Mouse (Mus musculus): Measurements from ENCODE around the gene Impg2. TPM values are rescaled to one million over a fixed set of nuclear protein-coding genes. Genes with fewer than 3 reads are reported as not detected.

The Impg2 gene
- 0.08 and 0.19 TPM in 2 replicates for polyA plus RNA-seq (2014; fragmentation: Nextera tagmentation; extraction: Ambion mirVana)

DNA sequence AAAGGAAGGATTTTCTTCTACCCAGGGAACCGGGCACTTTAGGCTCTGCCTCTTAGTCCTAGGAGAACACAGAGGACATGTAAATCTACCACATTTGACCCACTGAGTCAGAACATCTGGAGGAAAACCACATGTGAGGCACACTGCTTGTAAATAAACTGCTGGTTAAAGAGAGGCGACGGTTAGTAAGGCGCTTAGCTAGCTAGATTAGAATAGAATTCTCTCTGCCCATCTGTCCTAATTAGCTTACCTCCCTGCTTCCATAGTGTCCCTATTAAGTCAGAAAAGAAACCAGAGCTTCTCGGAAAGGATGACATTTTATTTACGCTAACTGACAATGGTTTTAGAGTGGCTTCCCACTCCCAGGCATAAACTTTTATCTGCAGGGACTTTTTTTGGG, at the start of gene Impg2:
TSS of gene Impg2 (plus strand) at position 263 of the 400 bp plus-strand sequence.
- Histone ChIP-seq H3K4me2 (ENCODE audit: low read length) (no peak within 1 kb of the TSS), H3K4me1 (ENCODE audit: control insufficient read depth in 2 of 2, insufficient read depth in 2 of 2, low read length in 2 of 2) (no peaks in the 10 kb centered on the region), H3K36me3 (ENCODE audit: control insufficient read depth, insufficient read depth, low read length) (no peaks in the 10 kb centered on the region), H3K4me3 (ENCODE audit: control insufficient read depth in 1 of 2, insufficient read depth in 1 of 2, low read depth in 1 of 2, low read length in 2 of 2) (no peak within 1 kb of the TSS), H3K9ac (ENCODE audit: low read length) (no peak within 1 kb of the TSS), H3K27ac (replicated peaks in 1 of 2; ENCODE audit: control insufficient read depth in 1 of 2, insufficient read depth in 1 of 2, low read depth in 2 of 2, low read length in 2 of 2) (no peak within 1 kb of the TSS), H3K27me3 (ENCODE audit: control insufficient read depth, insufficient read depth, low read length) (no peaks in the 10 kb centered on the region), H3K9me3 (ENCODE audit: control insufficient read depth, low read length) (no peaks in the 10 kb centered on the region)
- ATAC-seq (ENCODE audit: insufficient number of reproducible peaks, insufficient read depth, low FRiP score, low read depth), result no peak
- 62% methylated on average over 6 of the region's 6 CpGs for WGBS

DNA sequence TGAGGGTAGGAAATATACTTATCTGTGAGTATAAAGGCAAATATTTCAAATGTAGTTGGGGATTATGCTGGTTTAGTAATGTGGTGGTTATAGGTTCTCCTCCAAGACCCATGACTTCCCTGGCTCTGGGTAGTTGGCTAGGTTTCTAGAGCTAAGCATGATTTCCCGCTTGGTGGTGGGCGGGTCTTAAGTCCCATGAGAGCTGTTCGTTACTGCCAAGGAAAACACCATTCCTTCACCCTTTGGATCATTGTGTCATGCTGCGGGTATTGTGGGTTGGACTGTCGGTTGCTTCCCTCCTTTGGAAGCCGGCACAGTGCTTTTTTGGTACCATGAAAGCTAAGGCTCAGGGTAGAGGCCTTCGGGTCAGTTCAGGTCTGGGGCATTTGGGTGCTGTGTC, 40.6 kb upstream of the Impg2 start:
- Histone ChIP-seq H3K4me3 (ENCODE audit: control insufficient read depth in 1 of 2, insufficient read depth in 1 of 2, low read depth in 1 of 2, low read length in 2 of 2) (no peak overlapping the region), H3K4me2 (ENCODE audit: low read length) (no peak overlapping the region), H3K27me3 (ENCODE audit: control insufficient read depth, insufficient read depth, low read length) (no peaks in the 10 kb centered on the region), H3K9ac (ENCODE audit: low read length) (no peak overlapping the region), H3K9me3 (ENCODE audit: control insufficient read depth, low read length) (no peaks in the 10 kb centered on the region), H3K27ac (replicated peaks in 1 of 2; ENCODE audit: control insufficient read depth in 1 of 2, insufficient read depth in 1 of 2, low read depth in 2 of 2, low read length in 2 of 2) (no peak overlapping the region), H3K4me1 (ENCODE audit: control insufficient read depth in 2 of 2, insufficient read depth in 2 of 2, low read length in 2 of 2) (no peaks in the 10 kb centered on the region), H3K36me3 (ENCODE audit: control insufficient read depth, insufficient read depth, low read length) (peaks cover 23% of the 10 kb centered on the region)
- ATAC-seq (ENCODE audit: insufficient number of reproducible peaks, insufficient read depth, low FRiP score, low read depth), result no peak
- WGBS, result 85% methylated on average over 7 of the region's 7 CpGs

DNA sequence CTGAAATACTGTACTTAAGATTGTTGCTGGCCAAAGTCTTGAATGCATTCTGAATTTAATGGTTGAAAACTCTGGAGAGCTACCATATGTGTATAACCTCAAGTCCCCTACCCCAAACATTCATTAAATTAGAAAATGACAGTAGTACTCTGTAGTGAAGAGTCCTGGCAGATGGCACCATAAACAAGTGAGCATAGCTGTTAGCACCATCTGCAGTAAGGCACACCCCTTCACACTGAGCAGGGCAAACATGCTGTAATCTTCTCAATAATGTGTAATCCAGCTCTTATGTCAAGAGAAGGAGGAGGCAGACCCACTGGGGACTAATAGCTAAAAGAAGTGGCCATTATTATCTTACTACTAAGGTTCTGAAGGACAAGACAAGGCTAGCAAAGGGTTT, 33.9 kb upstream of the Impg2 start:
- Histone ChIP-seq H3K4me3 (ENCODE audit: control insufficient read depth in 1 of 2, insufficient read depth in 1 of 2, low read depth in 1 of 2, low read length in 2 of 2) (no peak overlapping the region), H3K9me3 (ENCODE audit: control insufficient read depth, low read length) (no peaks in the 10 kb centered on the region), H3K4me2 (ENCODE audit: low read length) (no peak overlapping the region), H3K36me3 (ENCODE audit: control insufficient read depth, insufficient read depth, low read length) (peaks cover 55% of the 10 kb centered on the region), H3K4me1 (ENCODE audit: control insufficient read depth in 2 of 2, insufficient read depth in 2 of 2, low read length in 2 of 2) (no peaks in the 10 kb centered on the region), H3K9ac (ENCODE audit: low read length) (no peak overlapping the region), H3K27ac (replicated peaks in 1 of 2; ENCODE audit: control insufficient read depth in 1 of 2, insufficient read depth in 1 of 2, low read depth in 2 of 2, low read length in 2 of 2) (no peak overlapping the region), H3K27me3 (ENCODE audit: control insufficient read depth, insufficient read depth, low read length) (no peaks in the 10 kb centered on the region)
- ATAC-seq (ENCODE audit: insufficient number of reproducible peaks, insufficient read depth, low FRiP score, low read depth), result no peak

DNA sequence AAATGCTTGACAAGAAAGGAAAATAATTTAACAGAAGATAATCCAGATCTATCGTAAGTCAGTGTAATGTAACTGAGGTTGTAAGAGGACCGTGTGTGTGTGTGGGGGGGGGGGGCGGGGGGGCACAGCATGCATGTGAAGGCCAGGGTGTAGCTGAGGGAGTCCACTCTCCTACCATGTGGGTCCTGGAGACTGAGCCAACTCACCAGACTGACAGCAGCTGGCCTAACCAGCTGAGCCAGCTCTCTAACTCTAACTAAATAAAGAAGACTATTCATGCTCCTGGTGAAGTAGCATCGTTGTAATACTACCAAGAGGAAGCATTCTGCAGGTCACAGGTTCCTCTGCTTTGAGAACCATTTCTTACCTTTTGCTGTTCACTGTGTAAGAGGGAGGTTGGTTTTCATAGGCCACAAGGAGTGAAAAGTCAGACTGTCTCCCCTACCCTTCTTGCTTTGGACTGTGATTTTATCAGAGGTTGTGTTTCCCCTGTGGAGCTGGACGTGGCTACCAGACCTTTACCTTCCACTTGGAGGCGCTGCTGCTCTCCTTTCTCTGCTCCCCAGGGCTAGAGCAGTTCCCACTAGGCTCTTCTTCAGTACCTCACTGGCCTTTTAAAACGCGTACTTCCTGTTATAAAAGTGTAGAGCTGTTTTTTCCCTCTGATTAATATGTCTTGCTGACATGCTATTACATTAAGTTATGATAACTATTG, 28.1 kb upstream of the Impg2 start:
- 69% methylated on average over 8 of the region's 8 CpGs for WGBS
- Histone ChIP-seq H3K27ac (replicated peaks in 1 of 2; ENCODE audit: control insufficient read depth in 1 of 2, insufficient read depth in 1 of 2, low read depth in 2 of 2, low read length in 2 of 2) (no peak overlapping the region), H3K4me2 (ENCODE audit: low read length) (no peak overlapping the region), H3K9ac (ENCODE audit: low read length) (no peak overlapping the region), H3K9me3 (ENCODE audit: control insufficient read depth, low read length) (no peaks in the 10 kb centered on the region), H3K27me3 (ENCODE audit: control insufficient read depth, insufficient read depth, low read length) (no peaks in the 10 kb centered on the region), H3K4me3 (ENCODE audit: control insufficient read depth in 1 of 2, insufficient read depth in 1 of 2, low read depth in 1 of 2, low read length in 2 of 2) (no peak overlapping the region), H3K36me3 (ENCODE audit: control insufficient read depth, insufficient read depth, low read length) (peaks cover 46% of the 10 kb centered on the region), H3K4me1 (ENCODE audit: control insufficient read depth in 2 of 2, insufficient read depth in 2 of 2, low read length in 2 of 2) (no peaks in the 10 kb centered on the region)
- no peak for ATAC-seq (ENCODE audit: insufficient number of reproducible peaks, insufficient read depth, low FRiP score, low read depth)

DNA sequence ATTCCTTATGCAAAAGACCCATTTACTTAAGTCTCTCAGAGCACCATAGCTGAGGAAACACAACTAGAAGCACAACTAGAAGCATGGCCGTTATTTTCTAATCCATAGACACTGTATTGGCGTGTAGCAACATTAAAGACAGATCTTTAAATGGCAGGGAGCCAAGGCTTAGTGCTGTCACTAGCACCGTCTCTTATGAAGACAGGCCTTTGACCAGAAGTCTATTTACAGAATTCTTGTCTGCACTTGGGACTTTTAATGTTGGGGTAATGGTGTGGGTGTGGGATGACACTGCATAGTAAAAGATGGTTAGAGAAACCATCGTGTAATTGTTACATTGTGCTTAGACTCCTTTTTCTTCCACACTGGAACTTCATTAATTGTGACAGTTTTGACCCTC, 17.2 kb upstream of the Impg2 start:
- Histone ChIP-seq H3K9ac (ENCODE audit: low read length) (no peak overlapping the region), H3K9me3 (ENCODE audit: control insufficient read depth, low read length) (no peaks in the 10 kb centered on the region), H3K4me2 (ENCODE audit: low read length) (no peak overlapping the region), H3K4me3 (ENCODE audit: control insufficient read depth in 1 of 2, insufficient read depth in 1 of 2, low read depth in 1 of 2, low read length in 2 of 2) (no peak overlapping the region), H3K27ac (replicated peaks in 1 of 2; ENCODE audit: control insufficient read depth in 1 of 2, insufficient read depth in 1 of 2, low read depth in 2 of 2, low read length in 2 of 2) (no peak overlapping the region), H3K27me3 (ENCODE audit: control insufficient read depth, insufficient read depth, low read length) (no peaks in the 10 kb centered on the region), H3K36me3 (ENCODE audit: control insufficient read depth, insufficient read depth, low read length) (peaks cover 51% of the 10 kb centered on the region), H3K4me1 (ENCODE audit: control insufficient read depth in 2 of 2, insufficient read depth in 2 of 2, low read length in 2 of 2) (no peaks in the 10 kb centered on the region)
- no peak for ATAC-seq (ENCODE audit: insufficient number of reproducible peaks, insufficient read depth, low FRiP score, low read depth)
- WGBS, result 56% methylated on average over 4 of the region's 4 CpGs

GRCm38 (mm10) chr16:56188198-56188597, 15.9 kb upstream of the Impg2 start:
- H3K4me2 ChIP-seq (ENCODE audit: low read length), result no peak overlapping the region
- H3K4me1 ChIP-seq (ENCODE audit: control insufficient read depth in 2 of 2, insufficient read depth in 2 of 2, low read length in 2 of 2), result no peaks in the 10 kb centered on the region
- H3K36me3 ChIP-seq (ENCODE audit: control insufficient read depth, insufficient read depth, low read length), result peaks cover 38% of the 10 kb centered on the region
- no peak overlapping the region for H3K9ac ChIP-seq (ENCODE audit: low read length)
- H3K27ac ChIP-seq (replicated peaks in 1 of 2; ENCODE audit: control insufficient read depth in 1 of 2, insufficient read depth in 1 of 2, low read depth in 2 of 2, low read length in 2 of 2), result no peak overlapping the region
- no peak overlapping the region for H3K4me3 ChIP-seq (ENCODE audit: control insufficient read depth in 1 of 2, insufficient read depth in 1 of 2, low read depth in 1 of 2, low read length in 2 of 2)
- no peaks in the 10 kb centered on the region for H3K9me3 ChIP-seq (ENCODE audit: control insufficient read depth, low read length)
- 89% methylated on average over 9 of the region's 9 CpGs for WGBS
- no peak for ATAC-seq (ENCODE audit: insufficient number of reproducible peaks, insufficient read depth, low FRiP score, low read depth)
- H3K27me3 ChIP-seq (ENCODE audit: control insufficient read depth, insufficient read depth, low read length), result no peaks in the 10 kb centered on the region

- H3K4me2 ChIP-seq (ENCODE audit: low read length), result no peak overlapping the region
- H3K36me3 ChIP-seq (ENCODE audit: control insufficient read depth, insufficient read depth, low read length), result no peaks in the 10 kb centered on the region
- H3K27ac ChIP-seq (replicated peaks in 1 of 2; ENCODE audit: control insufficient read depth in 1 of 2, insufficient read depth in 1 of 2, low read depth in 2 of 2, low read length in 2 of 2), result no peak overlapping the region
- H3K4me3 ChIP-seq (ENCODE audit: control insufficient read depth in 1 of 2, insufficient read depth in 1 of 2, low read depth in 1 of 2, low read length in 2 of 2), result no peak overlapping the region
- ATAC-seq (ENCODE audit: insufficient number of reproducible peaks, insufficient read depth, low FRiP score, low read depth), result no peak
- H3K4me1 ChIP-seq (ENCODE audit: control insufficient read depth in 2 of 2, insufficient read depth in 2 of 2, low read length in 2 of 2), result no peaks in the 10 kb centered on the region
- no peaks in the 10 kb centered on the region for H3K9me3 ChIP-seq (ENCODE audit: control insufficient read depth, low read length)
- no peaks in the 10 kb centered on the region for H3K27me3 ChIP-seq (ENCODE audit: control insufficient read depth, insufficient read depth, low read length)
- H3K9ac ChIP-seq (ENCODE audit: low read length), result no peak overlapping the region
- WGBS, result 82% methylated on average over 3 of the region's 3 CpGs
These were observed 8.6 kb downstream of the Impg2 start for GRCm38 (mm10) chr16:56212740-56213139.

DNA sequence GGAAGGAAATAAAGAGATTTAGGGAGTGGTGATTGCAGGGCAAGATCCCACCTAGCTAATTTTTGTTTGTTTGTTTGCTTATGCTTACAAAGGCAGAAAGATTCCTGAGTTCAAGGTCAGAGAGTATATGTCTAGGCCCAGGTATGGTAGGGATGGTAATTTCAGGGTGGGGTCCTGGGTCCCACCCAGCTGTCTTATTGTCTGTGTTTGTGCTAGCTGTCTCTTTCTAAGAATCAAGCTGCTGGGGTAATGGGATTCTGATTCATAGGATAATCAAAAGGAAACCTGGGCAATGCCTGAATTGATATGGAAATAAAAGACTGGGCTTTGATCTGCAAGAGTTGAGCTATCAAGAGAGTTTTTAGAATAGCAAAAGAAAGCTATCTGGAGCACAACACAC, 23.6 kb downstream of the Impg2 start:
- Histone ChIP-seq H3K4me1 (ENCODE audit: control insufficient read depth in 2 of 2, insufficient read depth in 2 of 2, low read length in 2 of 2) (no peaks in the 10 kb centered on the region), H3K36me3 (ENCODE audit: control insufficient read depth, insufficient read depth, low read length) (no peaks in the 10 kb centered on the region), H3K9ac (ENCODE audit: low read length) (no peak overlapping the region), H3K4me3 (ENCODE audit: control insufficient read depth in 1 of 2, insufficient read depth in 1 of 2, low read depth in 1 of 2, low read length in 2 of 2) (no peak overlapping the region), H3K9me3 (ENCODE audit: control insufficient read depth, low read length) (no peaks in the 10 kb centered on the region), H3K4me2 (ENCODE audit: low read length) (no peak overlapping the region), H3K27me3 (ENCODE audit: control insufficient read depth, insufficient read depth, low read length) (no peaks in the 10 kb centered on the region), H3K27ac (replicated peaks in 1 of 2; ENCODE audit: control insufficient read depth in 1 of 2, insufficient read depth in 1 of 2, low read depth in 2 of 2, low read length in 2 of 2) (no peak overlapping the region)
- no peak for ATAC-seq (ENCODE audit: insufficient number of reproducible peaks, insufficient read depth, low FRiP score, low read depth)
